Mouse (Mus musculus): ENCODE data around the gene Tbc1d7. TPM values are rescaled to one million over a fixed set of nuclear protein-coding genes. Genes with fewer than 3 reads are reported as not detected.

The Tbc1d7 gene
- total RNA-seq, 2 experiments from 2014 or later = 26.0 to 26.4 TPM

GRCm38 (mm10) chr13:43149661-43150060 is 21.6 kb downstream of the Tbc1d7 start:
- intact Hi-C loops (cut with DNase I) = no loop called here
- DNase-seq = no peak

- intact Hi-C loops (cut with DNase I) = no loop called here
- DNase-seq = no peak
Measured at GRCm38 (mm10) chr13:43148692-43149091, 22.6 kb downstream of the Tbc1d7 start.

- intact Hi-C loops (cut with DNase I) = no loop called here
- no peak for DNase-seq
Measured at GRCm38 (mm10) chr13:43146515-43147258, 24.6 kb downstream of the Tbc1d7 start.

GRCm38 (mm10) chr13:43144720-43145418 is 26.4 kb downstream of the Tbc1d7 start:
- intact Hi-C loops (cut with DNase I) = no loop called here
- no peak for DNase-seq

- intact Hi-C loops (cut with DNase I) = no loop called here
- DNase-seq = no peak
Measured at GRCm38 (mm10) chr13:43134468-43134867, 36.8 kb downstream of the Tbc1d7 start.

- intact Hi-C loops (cut with DNase I) = no loop called here
- DNase-seq = no peak
Measured at GRCm38 (mm10) chr13:43133400-43133799, 37.9 kb downstream of the Tbc1d7 start.

- DNase-seq = no peak
- intact Hi-C loops (cut with DNase I) = no loop called here
Measured at GRCm38 (mm10) chr13:43132859-43133258, 38.4 kb downstream of the Tbc1d7 start.

GRCm38 (mm10) chr13:43131741-43132191 is 39.5 kb downstream of the Tbc1d7 start:
- DNase-seq = no peak
- intact Hi-C loops (cut with DNase I) = no loop called here

GRCm38 (mm10) chr13:43130161-43130560 is 41.1 kb downstream of the Tbc1d7 start:
- intact Hi-C loops (cut with DNase I) = no loop called here
- DNase-seq = no peak

- intact Hi-C loops (cut with DNase I) = no loop called here
- DNase-seq = no peak
Measured at GRCm38 (mm10) chr13:43124683-43125074, 46.6 kb downstream of the Tbc1d7 start.

- intact Hi-C loops (cut with DNase I) = no loop called here
- DNase-seq = no peak
Measured at GRCm38 (mm10) chr13:43123895-43124682, 47.2 kb downstream of the Tbc1d7 start.

GRCm38 (mm10) chr13:43122306-43123070 is 48.8 kb downstream of the Tbc1d7 start:
- intact Hi-C loops (cut with DNase I) = no loop called here
- DNase-seq = peak in 1 of 2 experiments; percentile 27

GRCm38 (mm10) chr13:43113141-43113540 is 58.2 kb downstream of the Tbc1d7 start:
- DNase-seq = no peak
- intact Hi-C loops (cut with DNase I) = no loop called here

- intact Hi-C loops (cut with DNase I) = no loop called here
- no peak for DNase-seq
Measured at GRCm38 (mm10) chr13:43112707-43113106, 58.6 kb downstream of the Tbc1d7 start.

GRCm38 (mm10) chr13:43112280-43112679 is 59.0 kb downstream of the Tbc1d7 start:
- DNase-seq = no peak
- intact Hi-C loops (cut with DNase I) = no loop called here

GRCm38 (mm10) chr13:43104496-43104895 is 66.8 kb downstream of the Tbc1d7 start:
- no peak for DNase-seq
- intact Hi-C loops (cut with DNase I) = no loop called here

- no peak for DNase-seq
- intact Hi-C loops (cut with DNase I) = no loop called here
Measured at GRCm38 (mm10) chr13:43102943-43103342, 68.4 kb downstream of the Tbc1d7 start.
